In genomic region chr4:124752281-124753199, GRCm38 (mm10) we compare ENCODE assay signal across 7 mouse cellular contexts. TPM values are rescaled to one million over a fixed set of nuclear protein-coding genes. Genes with fewer than 3 reads are reported as not detected.
DNase-seq lines count a peak whose midpoint lies in the region; ATAC-seq and TF ChIP-seq lines count a peak whose summit lies in the region.

No protein-coding gene starts in this region.

- no peak for TF ChIP-seq CTCF in ES-Bruce4 (IDR thresholded peaks at IDR 0.05; ENCODE audit: low read depth, low read length)
- no peak for TF ChIP-seq CTCF in bone marrow macrophage, adult 2 months (IDR thresholded peaks at IDR 0.05; ENCODE audit: low read depth, low read length)

- no peaks in the 10 kb centered on the region for H3K4me1 ChIP-seq in ES-Bruce4 (ENCODE audit: control insufficient read depth, insufficient read depth, low read length)
- H3K4me1 ChIP-seq in bone marrow macrophage, adult 2 months (ENCODE audit: control insufficient read depth, insufficient read depth, low read length): peaks cover 29% of the 10 kb centered on the region
- peaks cover 14% of the 10 kb centered on the region for H3K4me1 ChIP-seq in limb, embryonic 15.5 days
- H3K4me1 ChIP-seq in midbrain, embryonic 15.5 days: peaks cover 16% of the 10 kb centered on the region

- DNase-seq in frontal cortex, postnatal 10 days (ENCODE audit: low spot score in 2 of 2): no peak
- no peak for DNase-seq in cerebellum, adult 8-10 months

- no peaks in the 10 kb centered on the region for H3K36me3 ChIP-seq in ES-Bruce4 (ENCODE audit: control insufficient read depth, insufficient read depth, low read length, poor library complexity, severe bottlenecking)
- H3K36me3 ChIP-seq in limb, embryonic 15.5 days: peaks cover 18% of the 10 kb centered on the region
- 0 out of 2 replicates have a peak, but pooled peaks cover 1% of the 10 kb centered on the region for H3K36me3 ChIP-seq in midbrain, embryonic 15.5 days (replicated peaks)

- no peak overlapping the region for H3K27ac ChIP-seq in ES-Bruce4 (ENCODE audit: insufficient read depth, low read length)
- H3K27ac ChIP-seq in bone marrow macrophage, adult 2 months (ENCODE audit: insufficient read depth, low read depth, low read length): no peak overlapping the region
- H3K27ac ChIP-seq in limb, embryonic 15.5 days: 0 out of 2 replicates have a peak overlapping the region, but pooled peaks have one; percentile 28
- H3K27ac ChIP-seq in midbrain, embryonic 15.5 days: no peak overlapping the region

- H3K4me3 ChIP-seq in ES-Bruce4 (ENCODE audit: low read depth, low read length): peak overlapping the region; percentile 56
- H3K4me3 ChIP-seq in bone marrow macrophage, adult 2 months (ENCODE audit: insufficient read depth, low read length): peak overlapping the region; percentile 91
- peak overlapping the region; percentile 72 for H3K4me3 ChIP-seq in limb, embryonic 15.5 days
- peak overlapping the region; percentile 78 for H3K4me3 ChIP-seq in midbrain, embryonic 15.5 days

- TF ChIP-seq EP300 in ES-Bruce4 (IDR thresholded peaks at IDR 0.05; ENCODE audit: insufficient read depth, low read depth, low read length): no peak

- 20% methylated on average over 15 of the region's 15 CpGs for WGBS in limb, embryonic 15.5 days
- WGBS in midbrain, embryonic 15.5 days: 17% methylated on average over 15 of the region's 15 CpGs

- peak overlapping the region; percentile 91 for H3K4me2 ChIP-seq in limb, embryonic 15.5 days
- peak overlapping the region; percentile 95 for H3K4me2 ChIP-seq in midbrain, embryonic 15.5 days

- no peaks in the 10 kb centered on the region for H3K9me3 ChIP-seq in ES-Bruce4 (replicated peaks; ENCODE audit: control insufficient read depth, insufficient read depth, low read length, poor library complexity, severe bottlenecking)
- no peaks in the 10 kb centered on the region for H3K9me3 ChIP-seq in limb, embryonic 15.5 days
- no peaks in the 10 kb centered on the region for H3K9me3 ChIP-seq in midbrain, embryonic 15.5 days

- H3K9ac ChIP-seq in ES-Bruce4 (ENCODE audit: low read depth, poor library complexity, severe bottlenecking): peak overlapping the region; percentile 22
- H3K9ac ChIP-seq in limb, embryonic 15.5 days: peak overlapping the region; percentile 62; the same call in 1 of the 2 replicates
- peak overlapping the region; percentile 64 for H3K9ac ChIP-seq in midbrain, embryonic 15.5 days

- no peaks in the 10 kb centered on the region for H3K27me3 ChIP-seq in ES-Bruce4 (ENCODE audit: control insufficient read depth, insufficient read depth, low read length, poor library complexity, severe bottlenecking)
- H3K27me3 ChIP-seq in limb, embryonic 15.5 days: no peaks in the 10 kb centered on the region
- H3K27me3 ChIP-seq in midbrain, embryonic 15.5 days (replicated peaks): no peaks in the 10 kb centered on the region

- no peak for TF ChIP-seq POLR2A in ES-Bruce4 (IDR thresholded peaks at IDR 0.05; ENCODE audit: insufficient read depth, low read length)
- TF ChIP-seq POLR2A in bone marrow macrophage, adult 2 months (IDR thresholded peaks at IDR 0.05; ENCODE audit: borderline replicate concordance, low read depth, low read length): no peak

- peak; percentile 63 for ATAC-seq in granulocyte monocyte progenitor cell, adult 5-6 weeks (replicated peaks; ENCODE audit: poor library complexity, severe bottlenecking)
- ATAC-seq in limb, embryonic 15.5 days (ENCODE audit: insufficient number of reproducible peaks, low FRiP score, low TSS enrichment, low read depth): no peak
- ATAC-seq in midbrain, embryonic 15.5 days (replicated peaks): no peak

RNA-seq across cellular contexts. Expression of gene Inpp5b, which starts 10.9 kb away (rescaled TPM):
- polyA plus RNA-seq in ES-Bruce4 (2011; ENCODE audit: insufficient read depth, insufficient read length, low read depth, missing spikeins): 21.7 and 27.0 TPM in 2 replicates
- 29.4 and 33.8 TPM in 2 replicates for polyA plus RNA-seq in bone marrow macrophage, adult 2 months (2012; ENCODE audit: insufficient read depth, insufficient read length, missing spikeins)
- total RNA-seq in granulocyte monocyte progenitor cell, adult 5-6 weeks (2014; fragmentation: Nextera tagmentation): 31.5 and 52.6 TPM in 2 replicates
- 21.1 and 24.6 TPM in 2 replicates for total RNA-seq in granulocyte monocyte progenitor cell, adult 5-6 weeks (2017)
- polyA plus RNA-seq in limb, embryonic 15.5 days (2015; fragmentation: Nextera tagmentation; extraction: Ambion mirVana): 31.0 and 33.5 TPM in 2 replicates
- 22.4 and 29.1 TPM in 2 replicates for polyA plus RNA-seq in midbrain, embryonic 15.5 days (2015; fragmentation: Nextera tagmentation; extraction: Ambion mirVana)

RNA-seq across cellular contexts. Expression of gene Sf3a3, which starts 38.0 kb away (rescaled TPM):
- polyA plus RNA-seq in ES-Bruce4 (2011; ENCODE audit: insufficient read depth, insufficient read length, low read depth, missing spikeins): 110 and 127 TPM in 2 replicates
- polyA plus RNA-seq in bone marrow macrophage, adult 2 months (2012; ENCODE audit: insufficient read depth, insufficient read length, missing spikeins): 44.4 and 47.6 TPM in 2 replicates
- 90.7 and 105 TPM in 2 replicates for total RNA-seq in granulocyte monocyte progenitor cell, adult 5-6 weeks (2014; fragmentation: Nextera tagmentation)
- 167 and 170 TPM in 2 replicates for total RNA-seq in granulocyte monocyte progenitor cell, adult 5-6 weeks (2017)
- polyA plus RNA-seq in limb, embryonic 15.5 days (2015; fragmentation: Nextera tagmentation; extraction: Ambion mirVana): 131 and 134 TPM in 2 replicates
- polyA plus RNA-seq in midbrain, embryonic 15.5 days (2015; fragmentation: Nextera tagmentation; extraction: Ambion mirVana): 110 and 112 TPM in 2 replicates

RNA-seq across cellular contexts. Expression of gene Mtf1, which starts 49.4 kb away (rescaled TPM):
- 15.8 and 16.4 TPM in 2 replicates for polyA plus RNA-seq in ES-Bruce4 (2011; ENCODE audit: insufficient read depth, insufficient read length, low read depth, missing spikeins)
- polyA plus RNA-seq in bone marrow macrophage, adult 2 months (2012; ENCODE audit: insufficient read depth, insufficient read length, missing spikeins): 12.0 and 13.1 TPM in 2 replicates
- 37.9 and 42.6 TPM in 2 replicates for total RNA-seq in granulocyte monocyte progenitor cell, adult 5-6 weeks (2014; fragmentation: Nextera tagmentation)
- 11.3 and 26.3 TPM in 2 replicates for total RNA-seq in granulocyte monocyte progenitor cell, adult 5-6 weeks (2017)
- polyA plus RNA-seq in limb, embryonic 15.5 days (2015; fragmentation: Nextera tagmentation; extraction: Ambion mirVana): 10.7 and 12.4 TPM in 2 replicates
- 13.7 and 16.0 TPM in 2 replicates for polyA plus RNA-seq in midbrain, embryonic 15.5 days (2015; fragmentation: Nextera tagmentation; extraction: Ambion mirVana)

RNA-seq across cellular contexts. Expression of gene Fhl3, which starts 52.0 kb away (rescaled TPM):
- polyA plus RNA-seq in ES-Bruce4 (2011; ENCODE audit: insufficient read depth, insufficient read length, low read depth, missing spikeins): 11.4 and 14.0 TPM in 2 replicates
- 149 and 167 TPM in 2 replicates for polyA plus RNA-seq in bone marrow macrophage, adult 2 months (2012; ENCODE audit: insufficient read depth, insufficient read length, missing spikeins)
- 10.4 and 16.6 TPM in 2 replicates for total RNA-seq in granulocyte monocyte progenitor cell, adult 5-6 weeks (2014; fragmentation: Nextera tagmentation)
- 5.0 and 6.1 TPM in 2 replicates for total RNA-seq in granulocyte monocyte progenitor cell, adult 5-6 weeks (2017)
- 11.5 and 15.4 TPM in 2 replicates for polyA plus RNA-seq in limb, embryonic 15.5 days (2015; fragmentation: Nextera tagmentation; extraction: Ambion mirVana)
- polyA plus RNA-seq in midbrain, embryonic 15.5 days (2015; fragmentation: Nextera tagmentation; extraction: Ambion mirVana): 1.6 and 2.2 TPM in 2 replicates

RNA-seq across cellular contexts. Expression of gene Utp11, which starts 59.1 kb away (rescaled TPM):
- polyA plus RNA-seq in ES-Bruce4 (2011; ENCODE audit: insufficient read depth, insufficient read length, low read depth, missing spikeins): 56.9 and 60.4 TPM in 2 replicates
- 45.8 and 49.4 TPM in 2 replicates for polyA plus RNA-seq in bone marrow macrophage, adult 2 months (2012; ENCODE audit: insufficient read depth, insufficient read length, missing spikeins)
- total RNA-seq in granulocyte monocyte progenitor cell, adult 5-6 weeks (2014; fragmentation: Nextera tagmentation): 57.1 and 62.4 TPM in 2 replicates
- total RNA-seq in granulocyte monocyte progenitor cell, adult 5-6 weeks (2017): 81.6 and 86.4 TPM in 2 replicates
- polyA plus RNA-seq in limb, embryonic 15.5 days (2015; fragmentation: Nextera tagmentation; extraction: Ambion mirVana): 74.7 and 79.4 TPM in 2 replicates
- 36.8 and 41.8 TPM in 2 replicates for polyA plus RNA-seq in midbrain, embryonic 15.5 days (2015; fragmentation: Nextera tagmentation; extraction: Ambion mirVana)
